Mouse (Mus musculus) thymus, postnatal 25 days (tissue): ENCODE measurements around the gene Ablim1.

Experiments
- DNase-seq: peaks from one replicate; pipeline ENCODE4 v3.0.0; 2022

The Ablim1 gene

DNA sequence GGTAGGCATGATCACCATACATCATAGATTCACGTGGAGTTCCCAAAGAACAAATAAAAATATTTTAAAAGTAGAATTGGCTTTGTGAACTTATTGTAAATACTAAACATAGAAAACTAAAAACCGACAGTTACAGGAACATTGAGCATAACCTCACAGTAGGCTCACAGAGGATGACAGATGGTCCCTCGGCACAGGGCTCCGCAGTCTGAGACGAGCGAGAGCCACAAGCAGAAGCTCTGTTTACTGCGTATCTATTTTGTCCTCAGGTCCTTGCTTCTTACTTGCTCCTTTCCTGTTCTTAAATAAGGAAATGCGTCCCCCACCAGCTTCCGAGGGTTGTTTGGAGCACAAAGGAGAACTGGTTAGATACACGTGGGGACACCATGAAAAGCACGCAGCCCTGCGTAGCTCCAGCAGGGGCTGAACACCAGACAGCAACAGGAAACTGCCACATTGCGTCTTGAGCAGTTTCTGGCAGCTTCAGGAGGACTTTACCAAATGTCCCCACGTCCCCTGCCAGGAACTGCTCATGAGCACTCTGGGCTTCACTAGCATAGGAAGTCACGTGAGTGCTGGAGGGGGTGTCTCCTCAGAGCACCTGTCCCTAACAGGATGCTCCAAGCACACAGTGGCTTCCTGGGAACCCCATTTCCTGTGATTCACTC is 103.1 kb downstream of the Ablim1 start:
- peak; percentile 46 for DNase-seq

DNA sequence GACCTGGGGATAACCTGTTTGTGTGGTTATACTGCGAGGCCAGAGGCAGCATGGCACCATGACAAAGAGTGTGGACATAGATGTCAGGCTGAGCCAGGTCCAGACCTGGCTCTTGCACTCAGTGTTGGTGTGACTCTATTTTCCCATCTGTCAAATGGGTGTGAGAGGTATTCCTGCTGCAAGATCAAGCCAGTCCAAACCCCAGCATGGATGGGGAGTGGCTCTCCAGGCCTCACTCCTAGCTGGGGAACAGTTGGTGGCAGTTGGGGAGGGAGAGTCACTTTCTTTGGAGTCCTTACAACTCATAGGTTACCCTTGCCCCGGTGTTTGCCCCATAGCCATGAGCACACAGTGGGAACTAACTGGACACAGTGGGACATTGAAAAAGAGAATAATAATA is 103.8 kb downstream of the Ablim1 start:
- no peak for DNase-seq

DNA sequence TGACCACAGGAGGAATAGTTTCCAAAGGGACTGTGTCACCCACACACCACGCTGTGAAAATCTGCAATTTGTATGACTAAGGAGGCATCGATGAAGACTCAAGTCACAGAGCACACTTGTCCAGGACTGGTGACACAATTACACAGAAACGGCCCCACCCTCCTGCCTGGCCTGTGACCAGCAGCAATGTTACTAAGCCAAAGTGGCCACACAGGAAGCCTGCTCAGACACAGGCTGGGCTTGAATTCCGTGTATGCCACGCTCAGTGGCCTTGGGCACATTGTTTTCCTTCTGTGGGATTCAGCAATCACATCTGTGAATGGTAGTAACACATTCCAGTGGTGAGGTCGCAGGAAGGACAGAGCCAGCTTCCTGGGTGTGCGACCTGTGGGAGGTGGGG is 110.6 kb downstream of the Ablim1 start:
- DNase-seq, result no peak

DNA sequence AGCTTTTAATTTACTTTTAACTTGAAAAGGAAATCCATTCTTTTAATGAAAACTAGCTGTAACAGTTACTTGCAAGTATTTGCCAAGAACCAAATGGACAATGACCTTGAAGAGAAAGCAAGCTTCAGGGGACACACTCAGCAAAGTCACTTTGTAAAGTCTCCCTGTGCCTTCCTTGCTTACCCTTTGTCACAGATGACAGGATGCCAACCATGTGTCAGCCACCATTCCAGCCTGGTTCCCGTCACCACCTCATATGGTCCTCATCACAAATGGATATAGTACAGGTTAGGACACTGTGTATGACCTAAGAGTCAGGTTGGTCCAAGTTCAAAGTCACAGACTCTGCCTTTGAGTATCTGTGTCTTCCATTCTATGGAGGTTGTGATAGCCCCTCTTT is 112.2 kb downstream of the Ablim1 start:
- DNase-seq, result no peak

DNA sequence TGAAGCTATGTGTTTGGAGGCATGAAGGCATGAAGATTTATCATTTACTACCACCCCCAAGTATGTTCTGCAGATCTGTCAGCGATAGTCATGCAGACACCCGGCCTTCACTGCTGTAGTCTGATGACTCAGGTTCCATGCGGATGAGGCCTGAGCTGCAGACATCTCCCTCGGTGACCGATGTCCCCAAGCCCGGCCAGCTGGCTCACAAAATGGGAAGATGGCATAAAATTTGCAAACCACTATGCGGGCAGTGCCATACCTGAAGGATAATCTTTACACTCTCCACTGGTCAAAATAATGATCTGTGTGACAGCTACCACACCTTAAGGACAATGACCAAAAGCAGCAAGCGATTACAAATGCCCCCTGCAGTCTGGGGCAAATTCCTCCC is 113.6 kb downstream of the Ablim1 start:
- no peak for DNase-seq

DNA sequence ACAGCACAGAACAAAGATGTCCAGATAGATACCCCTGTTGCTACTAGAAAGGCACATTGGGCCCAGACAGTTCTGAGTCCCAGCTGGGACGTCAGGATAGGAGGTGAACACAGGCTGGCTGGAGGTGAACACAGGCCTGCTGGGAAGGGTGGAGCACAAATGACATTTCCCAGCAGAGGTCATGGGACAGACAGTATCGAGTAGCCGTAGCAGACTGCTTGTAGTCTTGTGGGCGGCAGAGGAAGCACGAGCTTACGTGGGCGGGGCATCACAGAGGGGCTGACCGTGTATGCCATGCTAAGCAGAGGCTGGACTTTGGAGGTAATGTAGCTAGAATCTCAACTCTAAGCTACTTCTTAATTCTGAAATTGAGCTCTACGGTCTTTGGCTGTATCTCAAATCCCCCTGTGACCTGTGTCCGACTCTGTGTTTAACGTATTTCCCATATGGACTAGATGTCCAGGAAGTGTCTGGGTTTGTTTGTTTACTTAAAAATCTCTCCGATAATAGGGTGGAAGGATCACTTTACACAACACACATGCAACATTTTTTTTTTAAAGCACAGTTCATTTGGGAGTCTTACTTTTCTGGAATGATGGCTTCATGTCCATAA is 114.1 kb downstream of the Ablim1 start:
- DNase-seq, result no peak

DNA sequence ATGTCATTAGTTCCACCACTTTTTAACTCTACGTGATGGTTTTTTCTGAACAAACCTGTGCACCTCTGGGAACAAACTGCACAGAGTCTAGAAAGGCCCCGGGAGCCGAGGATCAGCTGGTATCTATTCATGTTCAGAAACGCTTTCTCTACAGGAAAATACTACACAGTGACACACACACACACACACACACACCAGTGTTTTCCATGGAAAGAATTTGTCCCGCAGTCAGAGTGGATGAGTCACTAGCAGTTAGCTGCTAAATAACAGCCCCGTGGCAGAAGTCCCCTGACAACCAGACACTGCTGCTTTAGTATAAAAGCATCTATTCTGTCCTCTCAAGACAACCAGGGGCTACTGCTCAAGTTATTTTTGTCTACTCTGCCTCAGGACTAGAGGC is 115.4 kb downstream of the Ablim1 start:
- DNase-seq, result no peak

DNA sequence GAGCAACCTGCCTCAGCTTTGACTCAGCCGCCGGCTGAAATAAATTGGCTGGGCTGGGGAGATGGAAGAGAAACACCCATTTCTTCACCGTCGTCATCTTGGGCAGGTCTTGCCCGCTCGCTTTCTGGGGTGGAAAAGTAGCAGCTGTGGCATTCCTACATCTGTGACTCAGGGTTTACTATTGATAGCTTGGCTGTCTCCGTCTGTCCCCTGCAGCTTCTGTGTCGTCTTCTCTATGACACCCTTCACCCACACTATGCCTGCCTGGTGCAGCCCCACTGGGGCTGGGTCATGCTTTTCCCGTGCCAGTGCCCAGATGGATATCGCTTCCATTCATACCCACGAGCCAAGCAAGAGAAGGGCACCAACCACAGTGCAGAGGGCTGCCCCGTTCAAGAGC is 116.2 kb downstream of the Ablim1 start:
- no peak for DNase-seq

DNA sequence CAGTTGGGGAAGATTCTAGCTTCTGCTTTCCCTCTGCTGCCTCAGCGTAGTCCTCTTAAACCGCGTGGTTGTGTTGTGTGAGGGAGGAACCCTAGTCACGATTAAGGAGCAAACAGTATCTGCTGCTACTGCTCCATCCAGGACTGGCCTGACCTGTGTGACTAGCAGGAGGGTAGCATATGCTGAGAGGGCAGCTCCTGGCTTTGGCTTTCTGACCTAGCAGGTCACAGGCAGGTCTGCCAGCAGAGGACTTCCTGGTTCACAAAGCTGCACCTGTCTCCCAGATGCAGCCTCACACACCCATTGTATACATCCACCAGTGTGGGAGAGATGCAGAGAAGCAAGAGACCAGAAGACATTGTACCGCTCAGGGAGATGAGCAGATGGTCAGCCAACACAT is 116.7 kb downstream of the Ablim1 start:
- DNase-seq, result no peak

DNA sequence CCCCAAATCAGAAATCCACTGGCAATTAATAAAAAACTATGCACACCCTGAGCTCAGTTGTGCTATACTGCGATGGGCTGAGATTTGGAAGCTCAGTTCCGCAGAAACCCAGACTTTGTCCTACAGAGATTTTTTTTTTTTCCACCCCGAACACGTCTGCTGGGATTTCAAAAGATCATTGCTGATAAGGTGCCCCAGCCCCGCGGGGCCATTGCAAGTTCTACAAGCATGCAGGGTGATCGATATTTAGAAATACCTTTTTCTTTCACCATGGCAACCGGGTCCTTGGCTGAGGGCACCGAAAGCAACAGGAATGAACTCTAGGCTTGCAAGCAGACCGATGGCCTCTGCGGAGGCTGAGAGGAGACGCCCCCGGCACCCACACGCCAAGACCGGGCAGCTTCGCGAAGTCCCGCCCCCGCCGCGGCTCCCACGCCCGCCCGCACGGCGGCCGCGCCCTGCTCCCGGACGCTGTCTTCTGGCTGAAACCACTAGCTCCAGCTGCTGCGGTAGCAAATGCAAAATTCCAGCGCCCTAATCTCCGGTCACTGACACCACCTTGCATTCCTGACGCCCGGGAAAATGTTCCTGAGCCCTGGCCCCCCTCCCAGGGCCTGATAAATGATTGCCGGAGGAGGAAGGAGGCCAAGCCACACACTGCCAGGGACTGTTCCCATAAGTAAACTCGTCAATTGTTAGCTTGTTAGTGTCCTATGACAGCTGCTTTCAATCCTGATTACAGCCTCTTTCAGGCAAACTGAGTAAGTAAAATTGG is 117.5 kb downstream of the Ablim1 start:
- DNase-seq, result peak; percentile 35

DNA sequence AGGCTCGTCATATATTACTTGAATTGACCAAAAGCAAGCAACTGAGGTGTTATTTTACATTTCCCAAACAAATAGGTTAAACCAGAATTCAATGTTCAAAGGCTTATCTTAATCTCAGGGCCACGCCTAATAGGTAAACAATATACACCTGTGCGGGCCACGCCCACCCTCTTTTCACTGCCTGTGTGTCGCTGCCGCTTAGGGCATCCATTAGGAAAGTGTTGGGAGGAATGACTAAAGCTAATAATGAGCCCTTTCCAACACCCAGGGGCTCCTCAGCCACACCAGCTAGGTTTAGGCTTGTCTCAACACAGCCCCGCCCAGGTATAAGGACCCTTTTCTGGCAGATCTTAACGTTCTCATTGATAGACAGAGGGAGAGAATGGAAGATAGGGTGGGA is 118.1 kb downstream of the Ablim1 start:
- no peak for DNase-seq

DNA sequence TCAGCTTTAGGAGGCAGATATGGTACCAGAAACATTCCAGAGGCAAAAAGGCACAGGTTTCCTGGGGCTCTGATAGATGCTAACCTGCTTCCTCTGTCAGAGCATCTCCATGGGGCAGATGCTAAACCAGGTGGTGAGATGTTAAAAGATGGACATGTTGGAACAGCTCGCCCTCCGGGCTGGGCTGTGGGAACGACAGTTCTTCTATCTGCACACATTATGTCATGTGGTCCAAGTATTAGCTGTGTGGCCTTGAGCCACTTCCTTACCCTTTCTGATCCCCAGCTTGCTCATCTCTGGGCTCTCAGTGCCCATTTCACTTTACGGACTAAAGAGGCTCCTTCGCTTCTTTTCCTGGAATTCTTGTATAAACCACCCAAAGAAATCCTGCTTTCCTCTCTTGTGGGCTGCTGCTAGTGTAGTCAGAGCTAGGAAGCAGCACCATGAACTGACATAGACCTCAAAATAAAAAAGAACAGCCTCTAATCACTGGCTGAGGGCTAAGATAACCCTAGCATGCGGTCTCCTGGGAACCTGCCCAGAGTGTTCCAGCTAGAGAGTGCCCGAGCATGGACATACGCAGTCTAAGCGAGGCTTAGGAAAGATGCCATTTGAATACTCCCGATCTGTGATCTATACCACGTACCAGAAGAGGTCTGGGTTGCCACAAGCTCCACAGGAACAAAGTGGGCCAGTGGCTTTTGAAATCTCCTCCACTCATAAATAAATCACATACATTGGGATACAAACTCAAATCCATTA is 119.4 kb downstream of the Ablim1 start:
- DNase-seq, result no peak

DNA sequence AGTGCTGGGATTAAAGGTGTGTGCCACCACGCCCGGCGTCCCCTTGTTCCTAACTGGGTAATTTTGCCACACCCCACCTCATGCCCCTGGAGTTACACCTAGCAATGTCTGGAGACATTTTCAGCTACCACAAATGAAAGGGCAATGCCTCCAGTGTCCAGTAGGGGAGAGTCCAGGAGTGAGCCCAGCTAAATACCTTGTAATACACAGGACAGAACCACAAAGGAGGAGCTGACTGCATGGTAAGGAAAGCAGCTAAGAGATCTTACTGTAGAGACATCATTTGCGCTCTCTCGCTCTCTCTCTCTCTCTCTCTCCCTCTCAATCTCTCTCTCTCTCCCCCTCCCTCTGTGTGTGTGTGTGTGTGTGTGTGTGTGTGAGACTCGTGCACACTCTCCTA is 120.8 kb downstream of the Ablim1 start:
- no peak for DNase-seq

DNA sequence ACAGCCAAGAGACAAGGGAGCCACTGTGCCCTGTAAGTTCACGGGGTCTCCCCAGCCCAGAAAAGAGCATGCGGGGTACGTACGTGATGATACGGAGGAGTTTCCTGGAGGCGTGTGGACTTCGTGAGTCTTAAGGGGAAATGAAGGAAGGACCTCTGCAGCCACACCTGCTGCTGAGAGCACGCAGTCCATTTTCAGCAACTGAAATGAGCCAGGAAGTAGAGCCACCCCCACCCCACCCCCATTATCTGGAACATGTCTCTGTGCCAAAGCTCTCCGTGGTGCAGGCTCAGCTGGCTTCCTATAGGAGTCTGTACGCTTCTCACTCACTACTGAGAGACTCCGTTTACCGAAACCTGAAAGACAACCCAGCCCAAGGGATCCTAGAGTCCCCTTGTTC is 121.3 kb downstream of the Ablim1 start:
- DNase-seq, result no peak

DNA sequence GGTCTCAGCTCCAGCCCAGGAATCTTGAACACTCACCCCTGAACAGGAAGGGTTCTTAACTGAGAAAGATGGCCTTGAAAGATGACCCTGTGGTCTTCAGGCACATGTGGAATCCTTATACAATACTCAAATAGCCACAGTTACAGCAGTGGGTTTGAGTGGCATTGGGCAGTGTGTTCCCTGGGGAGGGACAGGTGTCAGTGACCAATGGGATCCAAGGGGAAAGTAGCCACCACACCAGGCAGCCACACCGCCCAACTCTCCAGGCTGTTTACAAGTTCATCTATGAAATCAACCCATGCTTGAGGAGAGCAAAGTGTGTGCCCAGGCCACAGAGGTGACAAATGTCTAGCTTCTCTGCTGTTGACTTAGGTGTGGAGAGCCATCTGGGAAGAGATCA is 123.6 kb downstream of the Ablim1 start:
- DNase-seq, result no peak

DNA sequence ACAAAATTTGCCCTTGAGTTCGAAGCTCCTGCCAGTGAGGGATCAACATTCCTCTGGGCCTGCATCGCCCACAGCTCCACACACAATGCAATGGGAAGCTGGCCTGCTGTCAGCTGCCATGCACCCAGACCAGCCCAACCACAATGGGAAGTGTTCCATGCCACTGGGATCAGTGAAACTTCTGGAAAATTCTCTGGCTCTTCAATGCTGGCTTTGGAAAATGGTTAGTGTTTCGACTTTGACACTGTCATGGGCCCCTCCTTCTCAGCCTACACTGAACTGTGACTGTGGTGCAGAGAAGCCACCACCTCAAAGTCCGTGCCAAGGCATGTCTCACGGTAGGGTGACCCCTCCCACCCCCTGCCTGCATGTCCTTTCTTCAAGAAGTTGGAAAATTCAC is 125.3 kb downstream of the Ablim1 start:
- DNase-seq, result no peak

DNA sequence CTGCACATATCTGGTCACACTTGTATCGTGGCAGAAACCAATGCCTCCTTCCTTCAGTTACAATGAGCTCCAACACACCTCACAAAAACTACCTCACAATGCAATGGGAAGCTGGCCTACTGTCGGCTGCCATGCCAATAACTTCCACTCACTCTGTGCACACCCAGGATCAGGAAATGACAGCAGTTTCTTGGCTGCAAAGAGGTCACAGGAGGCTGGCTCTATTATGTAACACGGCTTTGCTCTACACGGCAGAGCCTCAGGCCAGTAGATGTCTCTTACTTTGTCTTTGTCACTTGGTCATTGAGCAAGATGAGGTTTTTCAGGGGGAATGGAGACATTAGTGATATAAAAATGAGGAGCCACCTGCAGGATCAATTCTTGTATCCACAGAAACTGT is 126.2 kb downstream of the Ablim1 start:
- no peak for DNase-seq

DNA sequence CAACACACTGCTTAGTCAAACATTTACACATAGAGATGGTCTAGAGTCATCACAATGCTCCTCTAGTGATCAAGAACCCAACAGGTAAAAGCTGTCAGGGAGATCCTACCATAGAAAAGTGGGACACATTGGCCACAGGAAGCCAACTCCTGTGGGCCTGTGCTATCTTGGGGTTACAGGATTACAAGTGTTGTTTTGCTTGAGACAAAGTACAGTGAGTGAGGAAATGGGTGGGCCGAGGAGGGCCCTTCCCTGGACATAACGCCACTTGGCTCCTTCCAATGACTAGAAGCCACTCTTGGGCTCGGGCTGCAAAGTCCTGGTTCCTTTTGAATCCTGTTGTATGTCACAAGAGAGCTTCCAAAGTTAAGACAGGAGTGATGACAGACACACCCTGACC is 129.7 kb downstream of the Ablim1 start:
- no peak for DNase-seq

DNA sequence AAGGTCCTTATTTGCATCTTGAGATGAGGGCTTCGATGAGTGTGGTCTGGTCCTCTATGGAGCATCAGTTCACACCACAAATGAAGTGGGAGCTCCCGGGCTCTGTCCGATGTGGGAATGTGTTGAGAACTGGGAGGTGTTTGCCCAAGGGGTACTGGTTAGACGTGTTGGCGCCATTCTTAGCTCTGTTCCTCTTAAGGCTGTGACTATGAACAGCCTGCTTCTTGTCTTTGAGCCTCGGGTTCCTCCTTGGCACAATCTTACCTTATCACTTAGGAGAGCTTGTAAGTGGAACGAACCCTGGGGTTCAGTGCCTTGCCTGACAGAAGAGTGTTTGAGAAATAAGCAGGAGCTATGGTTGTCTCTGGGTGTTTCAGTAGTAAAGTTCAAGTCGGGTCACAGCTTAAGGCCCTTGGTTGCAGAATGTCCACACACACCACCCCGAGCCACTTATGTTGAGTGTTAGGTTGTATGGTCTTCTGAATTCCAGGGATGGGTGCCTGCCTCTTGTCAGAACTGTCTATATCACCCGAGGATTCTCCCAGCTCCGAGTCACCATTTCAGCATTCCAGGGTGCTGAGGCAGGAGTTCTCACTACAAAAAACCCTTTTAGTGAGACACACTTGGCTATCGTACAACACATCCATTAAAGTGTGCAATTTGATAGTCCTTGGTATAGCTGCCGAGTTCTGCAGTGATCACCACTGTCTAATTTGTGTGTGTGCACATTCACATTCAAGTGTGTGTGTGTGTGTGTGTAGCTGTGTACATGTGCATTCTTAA is 131.6 kb downstream of the Ablim1 start:
- no peak for DNase-seq

DNA sequence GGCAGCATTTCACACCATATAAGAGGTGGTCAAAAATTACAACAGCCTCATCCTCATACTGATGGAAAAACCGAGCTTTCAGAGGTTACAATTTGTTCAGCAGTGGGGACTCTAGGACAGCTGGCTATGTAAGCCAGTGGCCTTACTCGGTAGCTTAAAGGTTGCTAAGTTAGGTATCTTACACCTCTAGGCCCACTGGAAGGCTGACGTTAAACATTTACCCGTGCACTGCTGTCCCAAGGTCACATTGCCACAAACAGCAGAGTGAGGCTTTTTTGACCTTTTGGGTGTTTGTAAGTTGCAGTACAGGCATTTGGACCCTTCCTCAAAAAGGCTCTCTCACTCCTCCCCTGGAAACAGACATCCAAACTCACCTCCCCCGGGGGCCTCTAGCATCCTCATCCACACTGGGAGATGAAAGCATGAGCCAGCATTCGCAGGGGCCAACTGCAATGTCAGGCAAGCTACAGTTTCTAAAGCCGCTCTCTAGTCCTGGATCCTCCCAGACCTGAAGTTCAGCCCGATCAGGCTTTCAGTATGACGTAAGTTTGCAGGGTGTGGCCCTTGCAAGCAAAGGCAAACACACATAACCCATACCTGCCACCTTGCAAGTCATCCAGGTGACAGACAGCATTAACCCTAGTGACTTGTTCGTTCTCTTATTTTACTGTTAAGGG is 132.7 kb downstream of the Ablim1 start:
- DNase-seq, result no peak

DNA sequence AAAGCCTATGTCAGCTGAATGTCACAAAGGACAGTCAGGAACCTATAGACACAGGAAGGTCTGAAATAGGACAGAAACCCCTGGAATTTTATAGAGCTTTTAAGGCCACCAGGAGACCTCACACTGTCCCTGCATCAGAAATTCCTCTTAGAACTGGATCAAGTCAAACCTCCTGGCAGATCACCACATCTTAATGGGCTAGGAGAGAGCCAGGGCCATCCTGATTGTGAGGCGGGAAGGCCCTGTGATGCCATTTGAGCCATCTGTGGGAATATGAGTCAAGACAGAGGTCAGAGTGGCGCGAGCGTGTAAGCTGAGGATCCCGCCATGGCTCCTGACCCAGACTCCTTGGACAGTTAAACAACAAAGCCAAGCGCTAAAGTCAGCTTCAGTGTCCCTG is 133.4 kb downstream of the Ablim1 start:
- no peak for DNase-seq

DNA sequence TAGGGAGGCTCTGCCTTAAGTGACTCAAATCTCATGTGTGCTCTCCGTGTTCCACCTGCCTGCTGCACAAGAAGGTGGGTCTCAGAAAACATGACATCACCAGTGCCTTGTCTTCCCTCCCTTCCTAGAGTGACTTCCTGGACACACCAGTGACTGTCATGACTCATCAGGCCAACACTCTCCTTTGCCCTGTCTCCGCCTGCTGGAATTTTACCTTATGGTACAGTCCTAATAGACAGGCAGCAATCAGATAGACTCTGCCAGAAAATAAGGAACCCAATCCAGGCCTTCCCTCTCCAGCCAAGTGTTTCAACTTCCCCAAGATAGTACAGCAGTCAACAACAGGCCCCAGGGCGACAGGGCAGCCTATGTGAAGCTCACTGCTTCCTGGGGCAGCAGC is 133.8 kb downstream of the Ablim1 start:
- DNase-seq, result no peak
